Mouse (Mus musculus) MEL (cell line): ENCODE results near the gene Ccdc114. TPM values are rescaled to one million over a fixed set of nuclear protein-coding genes. Genes with fewer than 3 reads are reported as not detected.
A peak's percentile ranks its signal among the peaks of the same experiment; 100 is the strongest.
"Not testable (repeated sequence)": the region's sequence is repeated elsewhere in the genome, so short reads cannot be mapped to it uniquely, and the experiment has no call there.

Experiments
- DNase-seq: peaks from one replicate; pipeline ENCODE4 v3.0.0; 2011; ENCODE audit warnings: low read depth, low spot score
- H3K27ac ChIP-seq: 2 replicates; pipeline ENCODE4 v1.5.1; 2012; ENCODE audit warnings: low read depth, mild to moderate bottlenecking, control low read depth, low read length, moderate library complexity; ENCODE audit not compliant: control insufficient read depth
- H3K27me3 ChIP-seq, 2 experiments: fragments of 150-350 bp in 1 of 2; sonication (generic) in 1 of 2; 2 replicates each; pipeline ENCODE4 v1.6.1; 2012; ENCODE audit warnings: low read length in 2 of 2, mild to moderate bottlenecking in 2 of 2, improper control_type of control experiment in 1 of 2, moderate library complexity in 1 of 2; ENCODE audit not compliant: insufficient read depth in 2 of 2, control insufficient read depth in 1 of 2
- H3K36me3 ChIP-seq, 2 experiments: 2 replicates each; pipeline ENCODE4 v1.6.1; 2012 to 2014; ENCODE audit warnings: low read length in 2 of 2, improper control_type of control experiment in 1 of 2, inconsistent platforms in 1 of 2, mild to moderate bottlenecking in 1 of 2; ENCODE audit not compliant: insufficient read depth in 2 of 2, control insufficient read depth in 1 of 2
- H3K4me1 ChIP-seq, 2 experiments: fragments of 150-350 bp in 1 of 2; sonication (generic) in 1 of 2; 2 replicates each; pipeline ENCODE4 v1.6.1; 2012; ENCODE audit warnings: low read length in 2 of 2, improper control_type of control experiment in 1 of 2, mild to moderate bottlenecking in 1 of 2; ENCODE audit not compliant: insufficient read depth in 2 of 2, control insufficient read depth in 1 of 2
- H3K4me3 ChIP-seq, 2 experiments: fragments of 150-350 bp in 1 of 2; sonication (generic) in 1 of 2; 2 replicates each; pipeline ENCODE4 v1.5.1; 2012; ENCODE audit warnings: low read depth in 2 of 2, low read length in 2 of 2, mild to moderate bottlenecking in 2 of 2, moderate library complexity in 2 of 2, control low read depth in 1 of 2, improper control_type of control experiment in 1 of 2; ENCODE audit not compliant: control insufficient read depth in 1 of 2, insufficient read depth in 1 of 2
- H3K79me2 ChIP-seq: 2 replicates; pipeline ENCODE4 v1.6.1; 2012; ENCODE audit warnings: mild to moderate bottlenecking, low read length, moderate library complexity; ENCODE audit not compliant: control insufficient read depth, poor library complexity, insufficient read depth
- H3K9ac ChIP-seq: 2 replicates; pipeline ENCODE4 v1.6.1; 2012; ENCODE audit warnings: low read depth, mild to moderate bottlenecking, control low read depth, low read length, moderate library complexity; ENCODE audit not compliant: control insufficient read depth, poor library complexity, severe bottlenecking
- H3K9me3 ChIP-seq: fragments of 150-350 bp; sonication (generic); replicated peaks from 2 replicates; pipeline ENCODE4 v1.6.1; 2012; ENCODE audit warnings: mild to moderate bottlenecking, low read length, improper control_type of control experiment, moderate library complexity; ENCODE audit not compliant: insufficient read depth
- BHLHE40 ChIP-seq: IDR thresholded peaks from 2 replicates; pipeline ENCODE4 v1.6.1; 2012; ENCODE audit warnings: low read depth, mild to moderate bottlenecking, inconsistent platforms, low read length, improper control_type of control experiment, borderline replicate concordance
- CHD1 ChIP-seq: IDR thresholded peaks from 2 replicates; pipeline ENCODE4 v1.6.1; 2012; ENCODE audit warnings: low read depth, mild to moderate bottlenecking, inconsistent platforms, low read length, improper control_type of control experiment
- CTCF ChIP-seq, 3 experiments: IDR thresholded peaks in 2 of 3; conservative IDR thresholded peaks in 1 of 3; 2 replicates each; pipeline ENCODE4 v1.5.1; 2011 to 2012; ENCODE audit warnings: low read length in 3 of 3, low read depth in 2 of 3, mild to moderate bottlenecking in 2 of 3, improper control_type of control experiment in 1 of 3, inconsistent platforms in 1 of 3, mixed read lengths in 1 of 3, moderate library complexity in 1 of 3; ENCODE audit not compliant: control insufficient read depth in 1 of 3, insufficient read depth in 1 of 3, poor library complexity in 1 of 3, severe bottlenecking in 1 of 3
- ELF1 ChIP-seq: IDR thresholded peaks from 2 replicates; pipeline ENCODE4 v1.6.1; 2014; ENCODE audit warnings: low read depth, mild to moderate bottlenecking, inconsistent platforms, low read length, improper control_type of control experiment, moderate library complexity
- EP300 ChIP-seq, 2 experiments: IDR thresholded peaks; 2 replicates each; pipeline ENCODE4 v1.6.1; 2011; ENCODE audit warnings: improper control_type of control experiment in 2 of 2, low read length in 2 of 2, low read depth in 1 of 2, mild to moderate bottlenecking in 1 of 2
- HCFC1 ChIP-seq: IDR thresholded peaks from 2 replicates; pipeline ENCODE4 v1.6.1; 2012; ENCODE audit warnings: low read depth, mild to moderate bottlenecking, inconsistent platforms, low read length, improper control_type of control experiment, moderate library complexity
- MAFK ChIP-seq: IDR thresholded peaks from 2 replicates; pipeline ENCODE4 v1.6.1; 2011; ENCODE audit warnings: low read depth, mild to moderate bottlenecking, low read length, improper control_type of control experiment, borderline replicate concordance
- MAX ChIP-seq: IDR thresholded peaks from 2 replicates; pipeline ENCODE4 v1.6.1; 2011; ENCODE audit warnings: low read length, improper control_type of control experiment
- MYB ChIP-seq: IDR thresholded peaks from 2 replicates; pipeline ENCODE4 v1.6.1; 2011; ENCODE audit warnings: mild to moderate bottlenecking, low read depth, low read length, improper control_type of control experiment
- NRF1 ChIP-seq: IDR thresholded peaks from 2 replicates; pipeline ENCODE4 v1.6.1; 2014; ENCODE audit warnings: low read depth, mild to moderate bottlenecking, inconsistent platforms, low read length, improper control_type of control experiment, moderate library complexity; ENCODE audit not compliant: poor library complexity, insufficient read depth, severe bottlenecking
- POLR2AphosphoS2 ChIP-seq: IDR thresholded peaks from 2 replicates; pipeline ENCODE4 v1.6.1; 2011; ENCODE audit warnings: low read length, improper control_type of control experiment
- RAD21 ChIP-seq: IDR thresholded peaks from 2 replicates; pipeline ENCODE4 v1.6.1; 2011; ENCODE audit warnings: mild to moderate bottlenecking, low read depth, low read length, improper control_type of control experiment
- RCOR1 ChIP-seq: IDR thresholded peaks from 2 replicates; pipeline ENCODE4 v1.6.1; 2012; ENCODE audit warnings: low read depth, mild to moderate bottlenecking, inconsistent platforms, low read length, improper control_type of control experiment
- SIN3A ChIP-seq: IDR thresholded peaks from 2 replicates; pipeline ENCODE4 v1.6.1; 2012; ENCODE audit warnings: low read length, improper control_type of control experiment, inconsistent platforms
- SMC3 ChIP-seq: IDR thresholded peaks from 2 replicates; pipeline ENCODE4 v1.6.1; 2011; ENCODE audit warnings: low read depth, low read length, improper control_type of control experiment
- TAL1 ChIP-seq: IDR thresholded peaks from 2 replicates; pipeline ENCODE4 v1.6.1; 2012; ENCODE audit warnings: mild to moderate bottlenecking, inconsistent platforms, low read length, moderate library complexity, mixed read lengths
- UBTF ChIP-seq: IDR thresholded peaks from 2 replicates; pipeline ENCODE4 v1.6.1; 2012; ENCODE audit warnings: low read depth, mild to moderate bottlenecking, inconsistent platforms, low read length, improper control_type of control experiment, moderate library complexity, borderline replicate concordance; ENCODE audit not compliant: insufficient read depth
- USF2 ChIP-seq, 2 experiments: IDR thresholded peaks; 2 replicates each; pipeline ENCODE4 v1.6.1; 2011 to 2012; ENCODE audit warnings: improper control_type of control experiment in 2 of 2, low read length in 2 of 2, borderline replicate concordance in 1 of 2, inconsistent platforms in 1 of 2, low read depth in 1 of 2, mild to moderate bottlenecking in 1 of 2; ENCODE audit not compliant: insufficient read depth in 1 of 2
- ZC3H11A ChIP-seq: IDR thresholded peaks from 2 replicates; pipeline ENCODE4 v1.6.1; 2012; ENCODE audit warnings: low read depth, mild to moderate bottlenecking, inconsistent platforms, low read length, improper control_type of control experiment
- ZKSCAN1 ChIP-seq: IDR thresholded peaks from 2 replicates; pipeline ENCODE4 v1.6.1; 2012; ENCODE audit warnings: low read depth, mild to moderate bottlenecking, inconsistent platforms, low read length, improper control_type of control experiment, moderate library complexity
- ZNF384 ChIP-seq: IDR thresholded peaks from 2 replicates; pipeline ENCODE4 v1.6.1; 2012; ENCODE audit warnings: low read depth, mild to moderate bottlenecking, inconsistent platforms, low read length, improper control_type of control experiment
- polyA plus RNA-seq, 2 experiments: library from polyadenylated mRNA; stranded (reverse) in 1 of 2; unstranded in 1 of 2; fragments of >175 nt in 1 of 2; fragments of >200 nt in 1 of 2; gene quantifications; 2 replicates each; pipeline versions ENCODE4 v1.2.1 to v1.2.4; 2012; ENCODE audit warnings: low replicate concordance in 2 of 2, low read depth in 1 of 2; ENCODE audit not compliant: insufficient read length in 2 of 2, insufficient read depth in 1 of 2, missing spikeins in 1 of 2
- total RNA-seq: library from RNA; depleted of rRNA; stranded (reverse); fragments of 300-350 nt; gene quantifications from 2 replicates; pipeline ENCODE4 v1.2.3, GENCODE M21; 2012

Gene Ccdc114
- total and polyA plus RNA-seq, 3 experiments: 0.15 to 0.24 TPM; not detected in 1

DNA sequence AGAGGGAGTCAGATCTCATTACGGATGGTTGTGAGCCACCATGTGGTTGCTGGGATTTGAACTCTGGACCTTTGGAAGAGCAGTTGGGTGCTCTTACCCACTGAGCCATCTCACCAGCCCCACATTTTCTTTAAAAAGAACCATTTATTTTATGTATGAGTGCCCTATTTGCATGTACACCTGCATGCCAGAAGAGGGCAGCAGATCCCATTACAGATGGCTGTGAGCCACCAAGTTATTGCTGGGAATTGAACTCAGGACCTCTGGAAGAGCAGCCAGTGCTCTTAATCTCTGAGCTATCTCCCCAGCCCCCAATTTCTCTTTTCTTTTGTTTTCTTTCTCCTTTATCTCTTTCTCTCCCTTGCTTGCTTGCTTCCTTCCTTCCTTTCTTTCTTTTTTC is 19.4 kb downstream of the Ccdc114 start:
- H3K27ac ChIP-seq, H3K9me3 ChIP-seq, H3K79me2 ChIP-seq, H3K4me3 ChIP-seq, H3K4me1 ChIP-seq: not testable (repeated sequence)
- peak; percentile 28; the same call in 1 of the 2 replicates for TF ChIP-seq ZC3H11A
- TF ChIP-seq SMC3: peak; percentile 60
- TF ChIP-seq RAD21: peak; percentile 42
- TF ChIP-seq CTCF (IDR thresholded peaks at IDR 0.05 in 2 of 3, conservative IDR thresholded peaks at IDR 0.05 in 1 of 3; ENCODE audit: control insufficient read depth in 1 of 3, insufficient read depth in 1 of 3, low read depth in 2 of 3, low read length in 3 of 3, poor library complexity in 1 of 3, severe bottlenecking in 1 of 3): peak; percentile 42 to 51 (median 51)
- TF ChIP-seq, all 39 proteins: peak for 4; not testable (repeated sequence) for 35
- H3K36me3 ChIP-seq, H3K27me3 ChIP-seq, H3K9ac ChIP-seq: not testable (repeated sequence)
- DNase-seq: peak; percentile 28

DNA sequence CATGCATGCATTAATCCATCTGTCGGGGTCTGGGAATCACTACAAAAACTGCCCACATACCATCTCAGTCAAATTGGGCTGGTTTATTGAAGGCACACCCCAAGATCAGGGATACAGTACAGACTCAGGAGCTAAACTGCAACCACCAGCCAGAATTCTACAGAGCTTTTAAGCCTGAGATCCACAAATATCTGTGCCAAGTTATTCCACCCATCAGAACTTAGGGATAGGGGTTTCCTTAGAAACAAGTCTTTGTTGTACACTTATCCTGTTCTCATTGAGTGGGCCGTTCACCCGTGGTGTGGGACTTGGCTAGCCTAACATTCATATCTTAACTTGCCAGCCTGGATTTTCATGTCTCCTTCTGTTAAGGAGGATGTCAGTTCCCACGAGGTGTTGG is 25.2 kb downstream of the Ccdc114 start:
- no peak for DNase-seq
- H3K4me3 ChIP-seq: no peak overlapping the region
- no peaks in the 10 kb centered on the region for H3K4me1 ChIP-seq
- peaks cover 2 to 6% of the 10 kb centered on the region in 2 experiments for H3K27me3 ChIP-seq
- TF ChIP-seq POLR2AphosphoS2 (no peak), MAFK (no peak), USF2 (IDR thresholded peaks at IDR 0.05; ENCODE audit: borderline replicate concordance in 1 of 2, insufficient read depth in 1 of 2, low read depth in 1 of 2, low read length in 2 of 2) (no peak), NRF1 (no peak), RCOR1 (no peak), CHD1 (no peak), SIN3A (no peak), UBTF (no peak), BHLHE40 (no peak), MYB (no peak), ZNF384 (no peak), EP300 (IDR thresholded peaks at IDR 0.05; ENCODE audit: low read depth in 1 of 2, low read length in 2 of 2) (no peak), HCFC1 (no peak), ELF1 (no peak), CTCF (IDR thresholded peaks at IDR 0.05 in 2 of 3, conservative IDR thresholded peaks at IDR 0.05 in 1 of 3; ENCODE audit: control insufficient read depth in 1 of 3, insufficient read depth in 1 of 3, low read depth in 2 of 3, low read length in 3 of 3, poor library complexity in 1 of 3, severe bottlenecking in 1 of 3) (no peak), TAL1 (no peak), ZC3H11A (no peak), ZKSCAN1 (no peak), MAX (no peak)
- TF ChIP-seq, all 39 proteins: peak for 0
- Histone ChIP-seq H3K79me2 (no peaks in the 10 kb centered on the region), H3K9ac (no peak overlapping the region), H3K36me3 (no peaks in the 10 kb centered on the region), H3K9me3 (no peaks in the 10 kb centered on the region), H3K27ac (no peak overlapping the region)
